Mouse (Mus musculus) intestine, embryonic 16.5 days (tissue): ENCODE results near the gene Tfap2d. TPM values are rescaled to one million over a fixed set of nuclear protein-coding genes. Genes with fewer than 3 reads are reported as not detected.

Source experiments
- polyA plus RNA-seq: library from polyadenylated mRNA; unstranded; fragments of >200 nt; fragmentation: Nextera tagmentation; extraction: Ambion mirVana; gene quantifications from 2 replicates; pipeline ENCODE4 v1.2.1, GENCODE M21; 2015

The Tfap2d gene
- polyA plus RNA-seq, 1 experiment from 2014 or later, result not detected

Other genes starting within 250 kb of the Tfap2d start
- 0.22 TPM in 2 replicates for gene Tfap2b, start 105.9 kb downstream of the Tfap2d start, polyA plus RNA-seq